Mouse (Mus musculus) brain, embryonic 14.5 days (tissue): ENCODE results near the gene Hba-x.
"Not testable (repeated sequence)": the region's sequence is repeated elsewhere in the genome, so short reads cannot be mapped to it uniquely, and the experiment has no call there.

ENCODE experiments used
- CTCF ChIP-seq: fragments of 200-500 bp; IDR thresholded peaks from 2 replicates; pipeline ENCODE4 v1.5.1; 2012; ENCODE audit warnings: inconsistent platforms, mild to moderate bottlenecking, moderate library complexity, borderline replicate concordance; ENCODE audit not compliant: insufficient read depth, insufficient read length; ENCODE audit errors: extremely low read depth
- POLR2A ChIP-seq: fragments of 200-500 bp; IDR thresholded peaks from 2 replicates; pipeline ENCODE4 v1.6.1; 2012; ENCODE audit warnings: mild to moderate bottlenecking, inconsistent platforms, borderline replicate concordance; ENCODE audit not compliant: poor library complexity, insufficient read depth, insufficient read length, severe bottlenecking; ENCODE audit errors: extremely low read depth

DNA sequence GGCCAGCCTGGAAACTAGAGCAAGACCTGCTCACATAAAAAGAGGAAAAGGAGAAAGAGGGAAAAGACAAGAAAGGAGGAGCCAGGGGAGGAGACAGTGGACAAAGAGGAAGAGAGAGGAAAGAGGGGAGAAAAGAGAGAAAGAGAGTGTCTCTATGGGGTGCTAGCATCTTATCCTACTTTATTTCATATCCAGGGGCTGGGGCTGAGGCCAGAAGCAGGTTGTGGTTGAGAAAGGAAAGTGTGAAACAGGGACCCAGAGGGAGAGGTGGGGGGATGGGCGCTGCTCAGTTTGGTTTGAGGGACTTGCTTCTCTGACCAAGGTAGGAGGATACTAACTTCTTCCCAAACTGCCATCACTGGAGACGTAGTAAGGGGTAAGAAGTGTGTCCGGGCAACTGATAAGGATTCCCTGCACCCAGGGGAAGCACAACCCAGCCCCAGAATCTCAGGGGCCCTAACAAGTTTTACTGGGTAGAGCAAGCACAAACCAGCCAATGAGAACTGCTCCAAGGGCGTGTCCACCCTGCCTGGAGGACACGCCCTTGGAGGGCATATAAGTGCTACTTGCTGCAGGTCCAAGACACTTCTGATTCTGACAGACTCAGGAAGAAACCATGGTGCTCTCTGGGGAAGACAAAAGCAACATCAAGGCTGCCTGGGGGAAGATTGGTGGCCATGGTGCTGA, 7.0 kb downstream of the Hba-x start, which contains the start of gene Hba-a1:
- TF ChIP-seq CTCF, POLR2A: not testable (repeated sequence)
